Mouse (Mus musculus): ENCODE results near the gene Gigyf2. TPM values are rescaled to one million over a fixed set of nuclear protein-coding genes. Genes with fewer than 3 reads are reported as not detected.

Gigyf2 gene
- polyA plus RNA-seq, 1 experiment from 2014 or later, result 51.9 TPM

- Histone ChIP-seq H3K36me3 (ENCODE audit: control insufficient read depth, insufficient read depth, low read length) (no peaks in the 10 kb centered on the region), H3K4me1 (ENCODE audit: control insufficient read depth, insufficient read depth, low read length) (no peaks in the 10 kb centered on the region), H3K4me3 (ENCODE audit: low read depth, low read length) (no peak overlapping the region), H3K9ac (ENCODE audit: low read length) (no peak overlapping the region), H3K27me3 (ENCODE audit: control insufficient read depth, insufficient read depth, low read length) (no peaks in the 10 kb centered on the region), H3K9me3 (ENCODE audit: control insufficient read depth, low read length) (no peaks in the 10 kb centered on the region), H3K4me2 (no peak overlapping the region), H3K27ac (ENCODE audit: low read depth, low read length) (no peak overlapping the region)
- WGBS, result 89% methylated on average over 2 of the region's 2 CpGs
- no peak for DNase-seq (ENCODE audit: low spot score, missing footprints)
- ATAC-seq (ENCODE audit: low FRiP score), result no peak
Measured at GRCm38 (mm10) chr1:87350576-87350975, 23.8 kb downstream of the Gigyf2 start.

- no peak for ATAC-seq (ENCODE audit: low FRiP score)
Measured at GRCm38 (mm10) chr1:87360276-87360675, 33.5 kb downstream of the Gigyf2 start.

GRCm38 (mm10) chr1:87378024-87378560, 51.3 kb downstream of the Gigyf2 start:
- Histone ChIP-seq H3K27me3 (ENCODE audit: control insufficient read depth, insufficient read depth, low read length) (no peaks in the 10 kb centered on the region), H3K4me1 (ENCODE audit: control insufficient read depth, insufficient read depth, low read length) (no peaks in the 10 kb centered on the region), H3K4me2 (no peak overlapping the region), H3K9me3 (ENCODE audit: control insufficient read depth, low read length) (no peaks in the 10 kb centered on the region), H3K36me3 (ENCODE audit: control insufficient read depth, insufficient read depth, low read length) (no peaks in the 10 kb centered on the region; the same call in 1 of the 2 replicates), H3K9ac (ENCODE audit: low read length) (no peak overlapping the region), H3K27ac (ENCODE audit: low read depth, low read length) (no peak overlapping the region), H3K4me3 (ENCODE audit: low read depth, low read length) (no peak overlapping the region)
- WGBS, result 85% methylated on average over 3 of the region's 3 CpGs
- ATAC-seq (ENCODE audit: low FRiP score) (no peak), DNase-seq (ENCODE audit: low spot score, missing footprints) (no peak)

More at GRCm38 (mm10) chr1:87360276-87360675, 33.5 kb downstream of the Gigyf2 start:
- Histone ChIP-seq H3K4me1 (ENCODE audit: control insufficient read depth, insufficient read depth, low read length) (no peaks in the 10 kb centered on the region), H3K27me3 (ENCODE audit: control insufficient read depth, insufficient read depth, low read length) (no peaks in the 10 kb centered on the region), H3K4me2 (no peak overlapping the region), H3K9me3 (ENCODE audit: control insufficient read depth, low read length) (no peaks in the 10 kb centered on the region), H3K9ac (ENCODE audit: low read length) (no peak overlapping the region), H3K27ac (ENCODE audit: low read depth, low read length) (no peak overlapping the region), H3K36me3 (ENCODE audit: control insufficient read depth, insufficient read depth, low read length) (peaks cover 3% of the 10 kb centered on the region), H3K4me3 (ENCODE audit: low read depth, low read length) (no peak overlapping the region)
- 83% methylated on average over 1 of the region's 1 CpGs for WGBS
- DNase-seq (ENCODE audit: low spot score, missing footprints), result no peak

GRCm38 (mm10) chr1:87379919-87380318, 53.1 kb downstream of the Gigyf2 start:
- Histone ChIP-seq H3K4me3 (ENCODE audit: low read depth, low read length) (no peak overlapping the region), H3K9me3 (ENCODE audit: control insufficient read depth, low read length) (no peaks in the 10 kb centered on the region), H3K4me1 (ENCODE audit: control insufficient read depth, insufficient read depth, low read length) (no peaks in the 10 kb centered on the region), H3K4me2 (no peak overlapping the region), H3K36me3 (ENCODE audit: control insufficient read depth, insufficient read depth, low read length) (no peaks in the 10 kb centered on the region; the same call in 1 of the 2 replicates), H3K27me3 (ENCODE audit: control insufficient read depth, insufficient read depth, low read length) (no peaks in the 10 kb centered on the region), H3K9ac (ENCODE audit: low read length) (no peak overlapping the region), H3K27ac (ENCODE audit: low read depth, low read length) (no peak overlapping the region)
- WGBS, result 89% methylated on average over 1 of the region's 1 CpGs
- ATAC-seq (ENCODE audit: low FRiP score) (no peak), DNase-seq (ENCODE audit: low spot score, missing footprints) (no peak)

- H3K27me3 ChIP-seq (ENCODE audit: control insufficient read depth, insufficient read depth, low read length), result no peaks in the 10 kb centered on the region
- no peaks in the 10 kb centered on the region for H3K4me1 ChIP-seq (ENCODE audit: control insufficient read depth, insufficient read depth, low read length)
- no peak overlapping the region for H3K9ac ChIP-seq (ENCODE audit: low read length)
- 95% methylated on average over 3 of the region's 3 CpGs for WGBS
- H3K4me2 ChIP-seq, result no peak overlapping the region
- DNase-seq (ENCODE audit: low spot score, missing footprints) (no peak), ATAC-seq (ENCODE audit: low FRiP score) (no peak)
- no peak overlapping the region for H3K4me3 ChIP-seq (ENCODE audit: low read depth, low read length)
- no peaks in the 10 kb centered on the region; the same call in 1 of the 2 replicates for H3K36me3 ChIP-seq (ENCODE audit: control insufficient read depth, insufficient read depth, low read length)
- H3K9me3 ChIP-seq (ENCODE audit: control insufficient read depth, low read length), result no peaks in the 10 kb centered on the region
- H3K27ac ChIP-seq (ENCODE audit: low read depth, low read length), result no peak overlapping the region
Measured at GRCm38 (mm10) chr1:87381152-87381551, 54.4 kb downstream of the Gigyf2 start.

GRCm38 (mm10) chr1:87386436-87387092, 59.8 kb downstream of the Gigyf2 start:
- DNase-seq (ENCODE audit: low spot score, missing footprints) (no peak), ATAC-seq (ENCODE audit: low FRiP score) (no peak)
- Histone ChIP-seq H3K4me2 (no peak overlapping the region), H3K27ac (ENCODE audit: low read depth, low read length) (no peak overlapping the region), H3K27me3 (ENCODE audit: control insufficient read depth, insufficient read depth, low read length) (no peaks in the 10 kb centered on the region), H3K9ac (ENCODE audit: low read length) (no peak overlapping the region), H3K4me1 (ENCODE audit: control insufficient read depth, insufficient read depth, low read length) (no peaks in the 10 kb centered on the region), H3K36me3 (ENCODE audit: control insufficient read depth, insufficient read depth, low read length) (no peaks in the 10 kb centered on the region), H3K4me3 (ENCODE audit: low read depth, low read length) (no peak overlapping the region), H3K9me3 (ENCODE audit: control insufficient read depth, low read length) (no peaks in the 10 kb centered on the region)
- 90% methylated on average over 9 of the region's 9 CpGs for WGBS

GRCm38 (mm10) chr1:87393444-87394195, 66.8 kb downstream of the Gigyf2 start:
- H3K4me3 ChIP-seq (ENCODE audit: low read depth, low read length), result no peak overlapping the region
- no peaks in the 10 kb centered on the region for H3K27me3 ChIP-seq (ENCODE audit: control insufficient read depth, insufficient read depth, low read length)
- H3K4me2 ChIP-seq, result no peak overlapping the region
- no peak for DNase-seq (ENCODE audit: low spot score, missing footprints)
- ATAC-seq (ENCODE audit: low FRiP score), result no peak
- H3K36me3 ChIP-seq (ENCODE audit: control insufficient read depth, insufficient read depth, low read length), result no peaks in the 10 kb centered on the region
- no peaks in the 10 kb centered on the region for H3K4me1 ChIP-seq (ENCODE audit: control insufficient read depth, insufficient read depth, low read length)
- 86% methylated on average over 3 of the region's 3 CpGs for WGBS
- no peak overlapping the region for H3K27ac ChIP-seq (ENCODE audit: low read depth, low read length)
- no peak overlapping the region for H3K9ac ChIP-seq (ENCODE audit: low read length)
- no peaks in the 10 kb centered on the region for H3K9me3 ChIP-seq (ENCODE audit: control insufficient read depth, low read length)

- DNase-seq (ENCODE audit: low spot score, missing footprints) (no peak), ATAC-seq (ENCODE audit: low FRiP score) (no peak)
- Histone ChIP-seq H3K36me3 (ENCODE audit: control insufficient read depth, insufficient read depth, low read length) (no peaks in the 10 kb centered on the region), H3K4me3 (ENCODE audit: low read depth, low read length) (no peak within 1 kb of the TSS), H3K27ac (ENCODE audit: low read depth, low read length) (no peak within 1 kb of the TSS), H3K27me3 (ENCODE audit: control insufficient read depth, insufficient read depth, low read length) (no peaks in the 10 kb centered on the region), H3K4me2 (no peak within 1 kb of the TSS), H3K4me1 (ENCODE audit: control insufficient read depth, insufficient read depth, low read length) (no peaks in the 10 kb centered on the region), H3K9me3 (ENCODE audit: control insufficient read depth, low read length) (no peaks in the 10 kb centered on the region), H3K9ac (ENCODE audit: low read length) (no peak within 1 kb of the TSS)
- WGBS, result 39% methylated on average over 6 of the region's 6 CpGs
Measured at GRCm38 (mm10) chr1:87394594-87394993, 67.8 kb downstream of the Gigyf2 start, which contains the start of gene Kcnj13. TSS of gene Kcnj13 (minus strand) at chr1:87394729.

GRCm38 (mm10) chr1:87396923-87397586, 70.3 kb downstream of the Gigyf2 start:
- Histone ChIP-seq H3K4me2 (no peak overlapping the region), H3K9me3 (ENCODE audit: control insufficient read depth, low read length) (no peaks in the 10 kb centered on the region), H3K9ac (ENCODE audit: low read length) (no peak overlapping the region), H3K36me3 (ENCODE audit: control insufficient read depth, insufficient read depth, low read length) (no peaks in the 10 kb centered on the region), H3K27ac (ENCODE audit: low read depth, low read length) (no peak overlapping the region), H3K4me3 (ENCODE audit: low read depth, low read length) (no peak overlapping the region), H3K27me3 (ENCODE audit: control insufficient read depth, insufficient read depth, low read length) (no peaks in the 10 kb centered on the region), H3K4me1 (ENCODE audit: control insufficient read depth, insufficient read depth, low read length) (no peaks in the 10 kb centered on the region)
- WGBS, result 91% methylated on average over 7 of the region's 7 CpGs
- ATAC-seq (ENCODE audit: low FRiP score) (no peak), DNase-seq (ENCODE audit: low spot score, missing footprints) (no peak)
